Mouse (Mus musculus) embryonic facial prominence, embryonic 12.5 days (tissue): ENCODE results near the gene Gm10320. TPM values are rescaled to one million over a fixed set of nuclear protein-coding genes. Genes with fewer than 3 reads are reported as not detected.

Source experiments
- ATAC-seq: fragments of 200-750 bp; cut with Nextera tagmentation; 2 replicates; pipeline ENCODE4 v1.8.0; 2017; ENCODE audit not compliant: insufficient number of reproducible peaks, insufficient read depth, low FRiP score, low TSS enrichment
- H3K27ac ChIP-seq: fragments of 300-500 bp; sonication (generic); 2 replicates; pipeline ENCODE4 v1.5.1; 2016; ENCODE audit warnings: mild to moderate bottlenecking
- H3K27me3 ChIP-seq: fragments of 300-500 bp; sonication (generic); 2 replicates; pipeline ENCODE4 v1.6.1; 2016; ENCODE audit warnings: mild to moderate bottlenecking, moderate library complexity
- H3K36me3 ChIP-seq: fragments of 300-500 bp; sonication (generic); 2 replicates; pipeline ENCODE4 v1.6.1; 2016; ENCODE audit warnings: mild to moderate bottlenecking
- H3K4me1 ChIP-seq: fragments of 300-500 bp; sonication (generic); 2 replicates; pipeline ENCODE4 v1.6.1; 2016
- H3K4me2 ChIP-seq: fragments of 300-500 bp; sonication (generic); replicated peaks from 2 replicates; pipeline ENCODE4 v1.6.1; 2016; ENCODE audit warnings: mild to moderate bottlenecking, moderate library complexity
- H3K4me3 ChIP-seq: fragments of 300-500 bp; sonication (generic); 2 replicates; pipeline ENCODE4 v1.5.1; 2016; ENCODE audit warnings: mild to moderate bottlenecking
- H3K9ac ChIP-seq: fragments of 300-500 bp; sonication (generic); 2 replicates; pipeline ENCODE4 v1.6.1; 2016; ENCODE audit warnings: mild to moderate bottlenecking, moderate library complexity
- H3K9me3 ChIP-seq: fragments of 300-500 bp; sonication (generic); 2 replicates; pipeline ENCODE4 v1.6.1; 2016; ENCODE audit warnings: mild to moderate bottlenecking, moderate library complexity
- WGBS: fragments of 180-500 bp; shearing (Covaris S2); methylation state at CpG from one replicate; pipeline ENCODE4 v1.1.7; 2016; 5-methylcytosine and 5-hydroxymethylcytosine counted together
- polyA plus RNA-seq: library from polyadenylated mRNA; unstranded; fragments of >200 nt; fragmentation: Nextera tagmentation; extraction: Ambion mirVana; gene quantifications from 2 replicates; pipeline ENCODE4 v1.2.1, GENCODE M21; 2016

The Gm10320 gene
- polyA plus RNA-seq, 1 experiment from 2014 or later: 1.2 TPM

DNA sequence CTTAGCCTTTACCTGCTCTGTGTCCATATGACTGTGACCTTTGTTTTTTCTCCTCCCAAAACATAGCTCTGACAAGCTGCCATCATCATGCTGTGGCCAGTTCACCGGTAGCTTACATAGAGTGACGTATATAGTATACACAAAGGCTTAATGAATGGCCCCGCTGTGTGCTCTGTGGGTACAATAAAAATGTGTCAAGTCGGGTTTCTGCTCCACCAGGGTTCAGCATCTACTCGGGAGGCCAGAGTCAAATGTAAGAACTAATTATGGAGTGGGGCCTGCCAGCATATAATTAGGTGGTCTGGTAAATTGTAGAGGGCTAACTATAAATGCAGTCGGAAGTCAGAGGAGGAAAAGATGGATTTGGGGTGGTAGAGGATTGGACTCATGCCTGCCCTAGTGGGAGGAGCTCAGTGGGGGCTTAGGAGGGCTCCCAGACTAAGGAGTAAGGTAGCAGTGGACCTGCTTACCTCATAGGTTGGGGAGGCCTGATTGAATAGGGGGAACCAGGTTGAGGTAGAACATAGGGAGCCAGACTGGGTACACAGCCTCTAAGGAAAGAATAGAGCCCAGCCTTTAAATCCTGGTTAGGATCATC, 32.0 kb upstream of the Gm10320 start:
- 0 out of 2 replicates have a peak, but pooled peaks have one; percentile 6 for ATAC-seq
- H3K27ac ChIP-seq: no peak overlapping the region
- no peak overlapping the region for H3K4me2 ChIP-seq
- no peaks in the 10 kb centered on the region for H3K9me3 ChIP-seq
- WGBS: 59% methylated on average over 6 of the region's 6 CpGs
- no peaks in the 10 kb centered on the region; the same call in 1 of the 2 replicates for H3K27me3 ChIP-seq
- no peak overlapping the region for H3K9ac ChIP-seq
- H3K36me3 ChIP-seq: no peaks in the 10 kb centered on the region
- H3K4me1 ChIP-seq: no peaks in the 10 kb centered on the region
- no peak overlapping the region for H3K4me3 ChIP-seq

DNA sequence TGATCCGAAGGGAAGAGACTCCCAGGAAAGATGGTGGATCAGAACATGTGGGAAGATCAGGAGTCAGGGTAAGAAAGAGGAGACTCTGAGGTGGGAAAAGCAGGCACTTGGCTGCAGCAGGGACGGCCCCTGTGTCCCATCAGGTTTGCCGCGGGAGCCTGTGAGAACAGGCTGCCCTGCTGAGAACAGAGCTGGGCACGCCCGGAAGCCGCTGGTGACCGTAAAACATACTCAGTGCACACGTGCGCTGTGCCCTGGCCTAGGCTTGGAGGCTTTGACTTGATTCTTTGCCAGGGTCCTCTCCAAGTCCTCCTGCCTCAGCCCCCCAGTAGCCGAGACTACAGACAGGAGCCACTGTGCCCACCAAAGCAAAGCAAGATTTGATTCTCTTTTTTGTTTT, 26.5 kb upstream of the Gm10320 start:
- Histone ChIP-seq H3K9me3 (no peaks in the 10 kb centered on the region), H3K4me2 (no peak overlapping the region), H3K9ac (no peak overlapping the region), H3K4me3 (no peak overlapping the region), H3K27me3 (no peaks in the 10 kb centered on the region; the same call in 1 of the 2 replicates), H3K36me3 (no peaks in the 10 kb centered on the region), H3K4me1 (peaks cover 21% of the 10 kb centered on the region), H3K27ac (no peak overlapping the region)
- 26% methylated on average over 11 of the region's 11 CpGs for WGBS
- ATAC-seq: no peak

DNA sequence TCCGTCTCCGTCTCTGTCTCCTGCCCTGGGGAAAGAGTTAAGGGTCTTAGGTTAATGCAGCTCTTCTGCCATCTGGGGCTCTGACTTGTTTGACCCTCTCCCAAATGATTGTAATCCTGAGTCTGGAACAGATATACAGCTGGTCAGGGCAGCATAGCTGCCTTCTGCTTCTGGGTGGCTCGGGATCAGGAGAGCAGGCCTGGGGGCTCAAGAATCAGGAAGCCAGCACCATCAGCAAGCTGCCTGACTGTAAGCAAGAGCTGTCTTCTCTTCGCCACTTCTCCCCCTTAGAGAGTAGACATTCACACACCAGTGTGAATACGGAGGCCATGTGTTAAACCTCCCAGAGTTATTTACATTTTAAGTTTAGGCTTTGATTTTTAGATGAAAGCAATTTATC, 25.9 kb upstream of the Gm10320 start:
- no peak for ATAC-seq
- WGBS: 20% methylated on average over 5 of the region's 5 CpGs
- Histone ChIP-seq H3K36me3 (no peaks in the 10 kb centered on the region), H3K9ac (no peak overlapping the region), H3K27ac (peak overlapping the region; percentile 68), H3K4me2 (peak overlapping the region; percentile 19; the same call in 1 of the 2 replicates), H3K9me3 (no peaks in the 10 kb centered on the region), H3K4me1 (peaks cover 21% of the 10 kb centered on the region), H3K4me3 (no peak overlapping the region), H3K27me3 (no peaks in the 10 kb centered on the region; the same call in 1 of the 2 replicates)

DNA sequence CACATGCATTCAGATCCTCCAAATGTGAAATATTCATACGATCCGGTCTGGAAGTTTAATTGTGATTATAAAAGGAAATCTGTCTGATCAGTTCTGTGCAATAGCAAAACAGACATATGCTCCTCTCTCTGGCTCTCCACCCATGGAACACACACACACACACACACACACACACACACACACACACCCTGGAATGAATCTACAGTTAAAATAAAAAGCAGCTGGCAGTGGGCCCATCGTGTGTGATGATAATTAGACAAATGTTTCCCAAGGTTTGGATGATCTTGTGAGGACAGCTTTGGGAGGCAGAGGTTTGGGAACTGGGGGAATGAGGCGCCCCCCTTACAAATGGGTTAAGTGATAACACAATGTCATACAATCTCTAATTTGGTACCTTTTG, 25.2 kb upstream of the Gm10320 start:
- no peak overlapping the region for H3K4me3 ChIP-seq
- no peak overlapping the region for H3K9ac ChIP-seq
- 57% methylated on average over 4 of the region's 4 CpGs for WGBS

DNA sequence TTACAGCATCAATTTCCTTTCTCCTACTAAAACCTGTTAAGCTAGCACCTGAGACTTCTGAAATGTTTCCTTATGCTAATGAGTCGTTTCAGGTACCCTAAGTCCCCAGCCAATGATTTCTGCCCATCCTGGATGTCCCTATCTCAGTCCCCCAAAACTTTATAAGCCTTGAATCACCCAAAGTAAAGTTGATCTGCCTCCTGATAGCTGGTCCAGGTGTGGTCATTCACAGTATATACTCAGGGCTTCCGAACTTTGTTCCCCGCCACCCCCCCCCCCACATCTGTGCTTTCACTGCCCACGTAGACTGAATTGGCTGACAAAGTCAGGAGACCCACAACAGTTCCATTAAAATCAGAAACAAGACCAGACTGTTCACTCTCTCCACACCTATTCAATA, 20.3 kb upstream of the Gm10320 start:
- Histone ChIP-seq H3K4me1 (peaks cover 8% of the 10 kb centered on the region), H3K27me3 (peaks cover 10% of the 10 kb centered on the region; the same call in 1 of the 2 replicates), H3K4me2 (no peak overlapping the region)

More for the DNA sequence above, 25.2 kb upstream of the Gm10320 start:
- H3K36me3 ChIP-seq: no peaks in the 10 kb centered on the region
- H3K4me2 ChIP-seq: no peak overlapping the region
- H3K27ac ChIP-seq: peak overlapping the region; percentile 50; the same call in 1 of the 2 replicates
- 0 out of 2 replicates have a peak, but pooled peaks have one; percentile 47 for ATAC-seq
- H3K27me3 ChIP-seq: no peaks in the 10 kb centered on the region; the same call in 1 of the 2 replicates
- no peaks in the 10 kb centered on the region for H3K9me3 ChIP-seq
- H3K4me1 ChIP-seq: peaks cover 21% of the 10 kb centered on the region

DNA sequence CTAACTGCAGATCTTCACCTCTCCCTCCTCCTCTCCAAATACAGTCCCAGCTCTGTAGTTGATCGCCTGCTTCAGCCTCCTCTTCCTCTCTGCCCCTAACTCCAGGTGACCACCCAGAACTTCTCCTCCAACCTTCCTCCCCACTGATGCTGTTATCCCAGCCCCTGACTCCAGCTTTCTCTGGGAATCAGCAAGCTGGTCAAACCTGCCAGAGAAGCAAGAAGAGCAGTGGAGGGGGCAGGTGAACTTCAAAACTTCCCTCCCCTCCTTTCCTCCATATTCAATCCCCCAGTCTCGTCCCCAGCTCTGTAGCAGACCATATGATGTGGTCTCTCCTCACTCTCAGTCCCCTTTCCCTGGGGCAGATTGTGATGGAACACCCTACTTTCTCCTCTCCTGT, 15.9 kb upstream of the Gm10320 start:
- no peak overlapping the region for H3K4me3 ChIP-seq
- H3K4me2 ChIP-seq: no peak overlapping the region
- H3K4me1 ChIP-seq: peaks cover 13% of the 10 kb centered on the region
- H3K9me3 ChIP-seq: no peaks in the 10 kb centered on the region
- no peak overlapping the region for H3K9ac ChIP-seq
- H3K27ac ChIP-seq: no peak overlapping the region
- peaks cover 24% of the 10 kb centered on the region for H3K27me3 ChIP-seq
- H3K36me3 ChIP-seq: no peaks in the 10 kb centered on the region
- WGBS: 67% methylated on average over 2 of the region's 2 CpGs
- ATAC-seq: no peak

More for the DNA sequence above, 20.3 kb upstream of the Gm10320 start:
- H3K27ac ChIP-seq: no peak overlapping the region
- H3K9me3 ChIP-seq: no peaks in the 10 kb centered on the region
- no peak for ATAC-seq
- 78% methylated on average over 4 of the region's 4 CpGs for WGBS
- H3K4me3 ChIP-seq: no peak overlapping the region
- no peak overlapping the region for H3K9ac ChIP-seq
- no peaks in the 10 kb centered on the region for H3K36me3 ChIP-seq

DNA sequence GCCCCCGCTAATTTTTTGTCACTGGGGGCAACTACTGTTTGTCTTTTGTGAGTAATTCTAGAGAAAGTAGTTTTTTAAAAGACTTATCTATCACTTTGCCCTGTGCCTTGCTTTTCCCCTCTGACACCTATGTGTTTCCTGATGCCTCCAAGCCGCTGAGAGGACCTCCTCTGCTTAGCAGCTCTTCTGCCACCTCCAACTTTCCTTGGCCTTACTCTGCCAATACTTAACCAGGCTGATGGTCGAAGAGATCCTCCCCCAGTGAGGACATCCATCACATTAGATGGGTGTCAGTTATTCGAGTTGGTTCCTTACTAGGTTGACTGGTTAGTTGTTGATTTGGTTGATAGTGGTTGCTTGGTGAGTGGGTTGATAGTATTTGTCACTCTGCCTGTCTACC, 14.7 kb upstream of the Gm10320 start:
- no peak overlapping the region for H3K4me2 ChIP-seq
- H3K36me3 ChIP-seq: no peaks in the 10 kb centered on the region
- peaks cover 27% of the 10 kb centered on the region for H3K27me3 ChIP-seq
- H3K27ac ChIP-seq: no peak overlapping the region
- no peak overlapping the region for H3K4me3 ChIP-seq
- ATAC-seq: no peak
- no peaks in the 10 kb centered on the region for H3K9me3 ChIP-seq
- peaks cover 22% of the 10 kb centered on the region for H3K4me1 ChIP-seq
- WGBS: 28% methylated on average over 4 of the region's 4 CpGs
- H3K9ac ChIP-seq: no peak overlapping the region

DNA sequence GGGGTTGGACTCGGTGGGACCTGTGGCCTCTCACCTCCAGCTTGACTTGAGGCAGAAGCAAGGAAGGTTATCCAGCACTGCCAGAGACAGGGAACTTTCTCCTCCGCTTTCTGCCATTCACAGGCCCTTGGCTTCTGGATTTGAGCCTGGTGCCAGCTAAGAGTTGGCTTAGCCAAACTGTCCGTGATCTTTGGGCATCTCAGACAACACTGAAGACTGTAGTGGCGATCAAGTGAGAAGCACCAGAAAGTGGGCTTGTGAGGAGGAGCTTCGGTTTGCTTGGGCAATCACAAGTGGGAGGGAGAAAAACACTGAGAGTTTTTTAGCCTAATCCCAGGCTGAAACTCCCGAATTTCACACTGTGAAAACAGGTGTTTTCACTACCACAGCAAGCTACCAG, 14.2 kb upstream of the Gm10320 start:
- Histone ChIP-seq H3K9ac (no peak overlapping the region), H3K4me1 (peaks cover 24% of the 10 kb centered on the region), H3K4me3 (no peak overlapping the region), H3K27ac (peak overlapping the region; percentile 96; the same call in 1 of the 2 replicates), H3K36me3 (no peaks in the 10 kb centered on the region), H3K9me3 (no peaks in the 10 kb centered on the region), H3K4me2 (no peak overlapping the region), H3K27me3 (peaks cover 31% of the 10 kb centered on the region)
- 14% methylated on average over 6 of the region's 6 CpGs for WGBS
- no peak for ATAC-seq

DNA sequence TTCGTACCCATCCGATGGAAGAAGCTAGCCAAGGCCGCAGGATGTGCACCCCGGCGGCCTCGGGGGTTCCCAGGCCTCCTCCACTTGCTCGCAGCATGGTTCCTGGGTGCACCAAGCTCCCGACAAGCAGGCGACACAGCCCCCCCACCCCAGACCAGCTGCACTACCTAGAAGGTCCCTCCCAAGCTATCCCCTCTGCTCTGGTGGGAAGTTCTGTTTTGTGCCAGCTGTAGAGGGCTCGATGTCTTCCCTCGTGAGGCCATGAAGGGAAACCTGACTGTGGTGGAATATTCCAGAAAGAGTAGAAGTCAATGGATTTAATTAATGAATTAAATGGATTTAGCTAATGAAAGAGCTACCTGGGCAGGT, 13.7 kb upstream of the Gm10320 start:
- peaks cover 35% of the 10 kb centered on the region for H3K27me3 ChIP-seq
- H3K4me3 ChIP-seq: no peak overlapping the region
- H3K4me2 ChIP-seq: peak overlapping the region; percentile 83
- no peak overlapping the region for H3K9ac ChIP-seq
- 4% methylated on average over 11 of the region's 11 CpGs for WGBS
- H3K27ac ChIP-seq: peak overlapping the region; percentile 96
- peaks cover 26% of the 10 kb centered on the region for H3K4me1 ChIP-seq
- no peaks in the 10 kb centered on the region for H3K36me3 ChIP-seq
- no peak for ATAC-seq
- H3K9me3 ChIP-seq: no peaks in the 10 kb centered on the region

DNA sequence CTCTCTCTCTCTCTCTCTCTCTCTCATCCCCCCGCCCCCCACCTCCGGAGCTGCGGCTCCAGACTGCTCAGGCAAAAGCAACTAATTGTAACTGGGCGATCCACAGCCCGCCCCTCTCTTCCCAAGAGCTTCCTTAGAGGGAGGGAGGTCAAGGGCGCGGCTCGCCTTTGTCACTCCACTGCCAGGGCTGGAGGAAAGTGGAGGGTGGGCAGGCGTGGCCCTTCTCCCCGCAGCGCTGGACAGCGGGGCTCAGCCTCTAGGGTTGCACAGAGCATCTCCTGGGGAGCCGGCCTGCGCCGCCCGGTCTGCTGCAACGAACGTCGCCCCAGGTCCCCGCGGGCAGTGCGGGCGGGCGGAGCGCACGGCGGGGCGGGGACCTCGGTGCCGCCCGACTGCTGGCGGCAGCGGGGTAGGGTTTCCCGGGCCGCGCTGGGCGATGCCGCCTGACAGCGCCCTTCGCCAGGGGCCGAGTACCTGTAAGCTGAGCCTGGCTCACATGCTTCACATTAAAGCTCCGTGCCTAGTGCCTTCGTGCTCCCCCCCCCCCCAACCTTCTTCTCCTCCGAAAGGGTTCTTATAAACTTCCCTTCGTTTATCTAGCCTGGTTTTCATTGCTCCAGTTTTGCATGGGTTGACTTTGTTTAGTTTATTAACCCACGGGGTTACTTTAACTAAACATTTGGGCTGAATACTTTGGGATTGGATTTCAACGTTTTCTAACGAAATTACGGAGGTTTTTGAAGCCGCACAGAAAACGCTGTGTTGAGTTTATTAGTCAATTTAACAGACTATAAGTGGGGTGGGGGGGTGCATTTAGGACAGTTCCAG, 13.1 kb upstream of the Gm10320 start:
- Histone ChIP-seq H3K27me3 (peaks cover 41% of the 10 kb centered on the region), H3K9ac (peak overlapping the region; percentile 53), H3K27ac (peak overlapping the region; percentile 96), H3K36me3 (no peaks in the 10 kb centered on the region), H3K4me3 (peak overlapping the region; percentile 43), H3K9me3 (no peaks in the 10 kb centered on the region), H3K4me2 (peak overlapping the region; percentile 83), H3K4me1 (peaks cover 26% of the 10 kb centered on the region)
- peak; percentile 88 for ATAC-seq
- WGBS: under 1% methylated on average over 35 of the region's 51 CpGs

DNA sequence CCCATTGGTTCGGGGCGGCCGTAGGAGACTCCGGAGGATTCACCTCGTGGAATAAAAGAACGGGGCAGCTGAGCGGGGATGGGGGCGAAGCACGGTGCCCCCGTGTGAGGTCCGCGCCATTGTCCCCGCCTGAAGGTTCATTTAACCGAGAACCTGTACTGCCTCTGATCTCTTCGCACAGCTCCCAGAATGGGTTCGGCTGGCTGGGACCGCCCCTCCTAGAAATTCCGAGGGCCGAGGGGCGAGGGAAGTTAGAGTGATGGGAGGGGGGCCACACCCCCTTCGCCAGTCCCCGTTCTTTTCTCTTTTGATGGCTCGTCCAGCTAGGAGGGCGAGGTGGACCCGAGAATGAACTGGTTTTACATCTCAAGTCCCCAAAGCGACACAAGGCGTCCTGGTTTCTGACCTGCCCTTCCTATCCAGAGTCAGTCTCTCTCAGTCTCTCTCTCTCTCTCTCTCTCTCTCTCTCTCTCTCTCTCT, 12.4 kb upstream of the Gm10320 start:
- Histone ChIP-seq H3K27me3 (peaks cover 48% of the 10 kb centered on the region), H3K4me3 (peak overlapping the region; percentile 43), H3K36me3 (no peaks in the 10 kb centered on the region), H3K9me3 (no peaks in the 10 kb centered on the region), H3K4me2 (peak overlapping the region; percentile 83), H3K27ac (peak overlapping the region; percentile 96), H3K9ac (peak overlapping the region; percentile 53; the same call in 1 of the 2 replicates), H3K4me1 (peaks cover 26% of the 10 kb centered on the region)
- no peak for ATAC-seq
- WGBS: under 1% methylated on average over 27 of the region's 27 CpGs

DNA sequence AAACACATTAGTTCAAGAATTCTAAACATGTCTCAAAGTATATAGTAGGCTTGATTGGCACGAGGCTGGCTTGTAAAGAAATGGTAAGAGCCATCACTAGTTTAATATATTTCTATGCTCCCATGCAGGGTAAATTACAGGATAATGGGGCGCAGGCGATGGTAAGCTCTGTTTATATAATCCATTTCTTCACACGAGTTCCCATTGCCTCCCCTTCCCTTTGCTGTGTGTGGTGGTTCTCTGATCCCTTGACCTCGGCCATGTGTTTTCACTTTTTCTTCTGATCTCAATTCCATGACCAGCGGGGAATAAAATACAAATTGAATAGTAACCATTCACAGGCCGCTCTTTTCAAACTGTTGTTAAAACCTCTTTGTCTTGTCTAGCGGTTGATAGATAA, 11.8 kb upstream of the Gm10320 start:
- Histone ChIP-seq H3K4me1 (peaks cover 30% of the 10 kb centered on the region), H3K27ac (peak overlapping the region; percentile 96)
- ATAC-seq: no peak

More for the DNA sequence above, 11.8 kb upstream of the Gm10320 start:
- H3K9ac ChIP-seq: no peak overlapping the region
- peak overlapping the region; percentile 83 for H3K4me2 ChIP-seq
- no peaks in the 10 kb centered on the region for H3K36me3 ChIP-seq
- WGBS: under 1% methylated on average over 8 of the region's 8 CpGs
- H3K4me3 ChIP-seq: peak overlapping the region; percentile 43; the same call in 1 of the 2 replicates
- H3K9me3 ChIP-seq: no peaks in the 10 kb centered on the region
- peaks cover 54% of the 10 kb centered on the region for H3K27me3 ChIP-seq
